Mouse (Mus musculus) midbrain, embryonic 15.5 days (tissue): Measurements from ENCODE around the gene Htra2. TPM values are rescaled to one million over a fixed set of nuclear protein-coding genes. Genes with fewer than 3 reads are reported as not detected.

Source experiments
- ATAC-seq: fragments of 200-750 bp; cut with Nextera tagmentation; replicated peaks from 2 replicates; pipeline ENCODE4 v1.8.0; 2017; ENCODE audit warnings: moderate TSS enrichment
- H3K27ac ChIP-seq: fragments of 300-500 bp; sonication (generic); 2 replicates; pipeline ENCODE4 v1.5.1; 2015; ENCODE audit warnings: mild to moderate bottlenecking, inconsistent platforms
- H3K27me3 ChIP-seq: fragments of 300-500 bp; sonication (generic); replicated peaks from 2 replicates; pipeline ENCODE4 v1.6.1; 2015; ENCODE audit warnings: inconsistent platforms
- H3K36me3 ChIP-seq: fragments of 300-500 bp; sonication (generic); replicated peaks from 2 replicates; pipeline ENCODE4 v1.6.1; 2015; ENCODE audit warnings: inconsistent platforms
- H3K4me1 ChIP-seq: fragments of 300-500 bp; sonication (generic); 2 replicates; pipeline ENCODE4 v1.6.1; 2015; ENCODE audit warnings: inconsistent platforms
- H3K4me2 ChIP-seq: fragments of 300-500 bp; sonication (generic); 2 replicates; pipeline ENCODE4 v1.6.1; 2015; ENCODE audit warnings: inconsistent platforms, mild to moderate bottlenecking, moderate library complexity
- H3K4me3 ChIP-seq: fragments of 300-500 bp; sonication (generic); 2 replicates; pipeline ENCODE4 v1.5.1; 2015; ENCODE audit warnings: mild to moderate bottlenecking, inconsistent platforms
- H3K9ac ChIP-seq: fragments of 300-500 bp; sonication (generic); 2 replicates; pipeline ENCODE4 v1.6.1; 2015; ENCODE audit warnings: mild to moderate bottlenecking, inconsistent platforms
- H3K9me3 ChIP-seq: fragments of 300-500 bp; sonication (generic); 2 replicates; pipeline ENCODE4 v1.6.1; 2016; ENCODE audit warnings: inconsistent platforms
- WGBS: fragments of 180-500 bp; shearing (Covaris S2); methylation state at CpG from one replicate; pipeline ENCODE4 v1.1.7; 2015; ENCODE audit warnings: mixed read lengths; 5-methylcytosine and 5-hydroxymethylcytosine counted together
- microRNA counts: library from miRNA; unstranded; fragments of <30 nt; microRNA quantifications from one replicate; lab custom pipeline; 2016
- microRNA-seq: library from miRNA; unstranded; fragments of <30 nt; microRNA quantifications from one replicate; pipeline ENCODE4, GENCODE M21; 2016
- polyA plus RNA-seq: library from polyadenylated mRNA; unstranded; fragments of >200 nt; fragmentation: Nextera tagmentation; extraction: Ambion mirVana; gene quantifications from 2 replicates; pipeline ENCODE4 v1.2.1, GENCODE M21; 2015

Htra2 gene
- polyA plus RNA-seq, 1 experiment from 2014 or later, result 81.2 TPM

- 80% methylated on average over 7 of the region's 7 CpGs for WGBS
Observed at GRCm38 (mm10) chr6:83010010-83010409, 45.1 kb downstream of the Htra2 start.

DNA sequence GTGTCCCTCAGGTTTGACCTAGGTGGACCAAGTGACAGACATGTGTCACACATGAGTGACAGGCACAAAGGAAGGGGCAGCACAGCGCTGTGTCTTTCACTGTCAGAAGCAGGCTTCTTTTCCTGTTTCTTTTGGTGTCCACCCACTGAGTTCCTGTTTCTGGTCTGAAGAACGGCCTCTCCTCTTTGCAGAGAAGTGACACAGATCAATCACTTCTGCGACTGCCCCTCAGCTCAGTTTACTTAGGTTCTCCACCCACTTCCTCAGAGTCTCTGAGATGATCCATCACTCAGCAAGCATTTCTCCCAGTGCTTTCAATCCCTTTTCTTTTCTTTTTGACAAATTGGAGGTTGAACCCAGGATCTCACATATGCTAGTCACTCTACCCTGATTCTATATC is 46.4 kb downstream of the Htra2 start:
- no peak overlapping the region for H3K9ac ChIP-seq
- no peaks in the 10 kb centered on the region for H3K4me1 ChIP-seq
- WGBS, result 73% methylated on average over 3 of the region's 3 CpGs
- H3K4me3 ChIP-seq, result no peak overlapping the region
- ATAC-seq, result no peak
- no peak overlapping the region for H3K4me2 ChIP-seq
- H3K36me3 ChIP-seq, result no peaks in the 10 kb centered on the region
- H3K27me3 ChIP-seq, result no peaks in the 10 kb centered on the region
- no peak overlapping the region for H3K27ac ChIP-seq
- H3K9me3 ChIP-seq, result no peaks in the 10 kb centered on the region

More at GRCm38 (mm10) chr6:83010010-83010409, 45.1 kb downstream of the Htra2 start:
- H3K9me3 ChIP-seq, result no peaks in the 10 kb centered on the region
- no peak for ATAC-seq
- H3K4me1 ChIP-seq, result no peaks in the 10 kb centered on the region
- H3K9ac ChIP-seq, result no peak overlapping the region
- no peaks in the 10 kb centered on the region for H3K36me3 ChIP-seq
- H3K27me3 ChIP-seq, result no peaks in the 10 kb centered on the region
- no peak overlapping the region for H3K27ac ChIP-seq
- no peak overlapping the region for H3K4me2 ChIP-seq
- H3K4me3 ChIP-seq, result no peak overlapping the region

DNA sequence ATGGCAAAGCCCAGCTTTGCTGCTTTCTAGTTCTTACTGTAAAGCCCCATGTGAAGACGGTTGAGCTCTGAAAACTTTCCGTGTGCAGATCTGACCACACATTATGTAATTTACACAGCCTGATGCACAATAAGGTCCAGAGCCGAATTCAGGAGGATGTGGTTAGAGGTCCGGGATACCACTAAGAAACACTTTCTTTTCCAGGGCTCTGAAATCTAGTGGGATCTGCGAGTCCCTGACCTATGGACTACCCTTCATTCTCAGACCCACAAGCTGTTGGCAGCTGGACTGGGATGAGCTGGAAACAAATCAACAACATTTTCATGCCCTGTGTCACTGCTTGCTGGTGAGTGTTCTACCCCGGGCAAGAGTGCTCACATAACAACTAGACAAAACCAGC is 49.0 kb downstream of the Htra2 start:
- 85% methylated on average over 6 of the region's 6 CpGs for WGBS
- H3K4me2 ChIP-seq, result no peak overlapping the region
- no peaks in the 10 kb centered on the region for H3K36me3 ChIP-seq
- H3K4me3 ChIP-seq, result no peak overlapping the region
- no peaks in the 10 kb centered on the region for H3K27me3 ChIP-seq
- H3K4me1 ChIP-seq, result no peaks in the 10 kb centered on the region
- H3K27ac ChIP-seq, result no peak overlapping the region
- no peak overlapping the region for H3K9ac ChIP-seq
- no peaks in the 10 kb centered on the region for H3K9me3 ChIP-seq
- no peak for ATAC-seq

DNA sequence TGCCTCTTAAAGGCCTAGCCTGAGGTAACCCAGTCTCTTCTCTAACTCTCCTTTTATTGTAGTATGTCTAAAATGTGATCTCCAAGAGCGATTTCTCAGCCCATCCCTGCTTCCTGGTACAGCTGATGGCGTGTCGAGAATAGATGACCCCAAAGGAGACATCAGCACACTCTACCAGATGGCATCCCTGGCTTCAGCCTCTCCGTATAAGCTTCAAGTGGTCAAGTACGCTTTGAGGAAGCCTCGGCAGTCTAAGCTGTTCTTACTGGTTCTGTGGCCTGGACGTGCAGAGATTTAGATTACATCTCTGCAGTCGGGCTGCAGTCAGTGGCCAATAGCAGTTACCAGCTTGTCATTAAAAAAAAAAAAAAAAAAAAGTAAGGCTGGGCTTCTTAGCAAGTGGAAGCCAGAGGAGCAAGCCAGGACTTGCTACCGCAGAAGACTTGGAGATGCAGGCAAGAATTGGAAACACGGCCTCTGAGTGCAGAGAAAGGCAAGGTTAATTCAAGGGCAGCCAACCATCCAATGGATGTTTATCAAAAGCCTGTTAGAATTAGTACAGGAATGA is 49.5 kb downstream of the Htra2 start:
- no peak overlapping the region for H3K4me2 ChIP-seq
- no peak overlapping the region for H3K9ac ChIP-seq
- no peaks in the 10 kb centered on the region for H3K9me3 ChIP-seq
- H3K27me3 ChIP-seq, result no peaks in the 10 kb centered on the region
- H3K4me1 ChIP-seq, result no peaks in the 10 kb centered on the region
- no peaks in the 10 kb centered on the region for H3K36me3 ChIP-seq
- H3K4me3 ChIP-seq, result no peak overlapping the region
- H3K27ac ChIP-seq, result no peak overlapping the region
- no peak for ATAC-seq
- WGBS, result 87% methylated on average over 10 of the region's 10 CpGs

- H3K4me2 ChIP-seq, result no peak overlapping the region
- H3K27me3 ChIP-seq, result no peaks in the 10 kb centered on the region
- H3K4me3 ChIP-seq, result no peak overlapping the region
- ATAC-seq, result no peak
- H3K36me3 ChIP-seq, result no peaks in the 10 kb centered on the region
- no peaks in the 10 kb centered on the region for H3K4me1 ChIP-seq
- no peak overlapping the region for H3K9ac ChIP-seq
- H3K27ac ChIP-seq, result no peak overlapping the region
- 56% methylated on average over 7 of the region's 7 CpGs for WGBS
- H3K9me3 ChIP-seq, result no peaks in the 10 kb centered on the region
Observed at GRCm38 (mm10) chr6:83004872-83005271, 50.2 kb downstream of the Htra2 start.

DNA sequence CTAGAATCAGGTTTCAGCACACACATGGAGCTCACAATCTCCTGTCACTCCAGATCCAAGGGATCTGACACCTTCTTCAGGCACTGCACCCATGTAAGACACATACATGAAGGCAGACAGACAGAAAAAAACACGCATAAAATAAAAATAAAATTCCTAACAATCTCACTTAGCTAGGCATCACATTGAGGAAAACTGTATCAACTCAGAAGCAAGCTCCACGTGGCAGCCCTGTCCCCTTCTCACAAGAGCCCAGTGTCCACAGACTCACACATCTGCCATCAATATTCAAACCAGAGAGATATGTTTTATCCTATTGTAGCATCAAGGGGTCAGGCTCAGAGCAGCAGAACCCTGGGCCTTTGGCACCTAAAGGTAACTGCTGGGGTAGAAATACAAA is 50.8 kb downstream of the Htra2 start:
- no peaks in the 10 kb centered on the region for H3K9me3 ChIP-seq
- H3K4me1 ChIP-seq, result no peaks in the 10 kb centered on the region
- H3K27ac ChIP-seq, result no peak overlapping the region
- no peak overlapping the region for H3K4me2 ChIP-seq
- 85% methylated on average over 2 of the region's 2 CpGs for WGBS
- H3K9ac ChIP-seq, result no peak overlapping the region
- ATAC-seq, result no peak
- no peaks in the 10 kb centered on the region for H3K27me3 ChIP-seq
- no peaks in the 10 kb centered on the region for H3K36me3 ChIP-seq
- no peak overlapping the region for H3K4me3 ChIP-seq

DNA sequence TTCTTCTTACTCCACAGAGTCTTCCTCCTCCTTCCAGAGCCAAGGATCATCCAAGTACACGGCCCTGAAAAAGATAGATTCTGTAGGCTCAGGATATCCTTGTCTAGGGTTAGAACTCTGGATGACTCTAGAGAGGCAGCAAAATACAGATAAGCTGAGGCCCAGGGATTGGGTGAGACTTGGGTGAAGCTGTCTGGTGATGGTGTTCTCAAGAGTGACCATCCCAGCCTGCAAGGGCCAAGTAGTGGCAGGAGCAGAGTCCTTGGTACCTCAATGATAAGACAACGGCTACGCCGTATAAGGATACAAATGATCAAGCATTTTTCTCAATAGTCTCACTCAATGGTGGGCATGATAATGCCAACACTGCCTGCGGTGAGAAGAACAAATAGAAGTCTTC is 51.2 kb downstream of the Htra2 start:
- Histone ChIP-seq H3K9ac (no peak overlapping the region), H3K27me3 (0 out of 2 replicates have a peak, but pooled peaks cover 3% of the 10 kb centered on the region), H3K4me2 (no peak overlapping the region), H3K36me3 (no peaks in the 10 kb centered on the region), H3K4me3 (no peak overlapping the region), H3K27ac (no peak overlapping the region), H3K9me3 (no peaks in the 10 kb centered on the region), H3K4me1 (no peaks in the 10 kb centered on the region)
- 83% methylated on average over 5 of the region's 5 CpGs for WGBS
- ATAC-seq, result no peak

DNA sequence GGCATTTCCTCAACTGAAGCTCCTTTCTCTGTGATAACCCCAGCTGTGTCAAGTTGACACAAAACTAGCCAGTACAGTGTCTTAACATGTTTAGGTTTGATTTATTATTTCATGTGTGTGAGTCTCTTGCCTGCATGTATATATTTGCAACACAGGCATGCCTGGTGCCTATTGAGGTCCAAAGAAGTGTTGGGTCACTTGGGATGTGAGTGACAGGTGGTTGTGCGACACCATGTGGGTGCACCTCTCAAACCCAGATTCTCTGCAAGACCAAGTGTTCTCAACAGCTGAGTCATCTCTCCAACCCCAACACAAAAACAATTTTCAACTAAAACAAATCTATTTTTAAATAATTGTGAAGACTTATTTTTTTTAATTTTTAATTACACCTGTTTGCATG is 52.0 kb downstream of the Htra2 start:
- H3K27me3 ChIP-seq, result 0 out of 2 replicates have a peak, but pooled peaks cover 3% of the 10 kb centered on the region
- H3K4me2 ChIP-seq, result no peak overlapping the region
- no peak for ATAC-seq
- H3K36me3 ChIP-seq, result no peaks in the 10 kb centered on the region
- H3K27ac ChIP-seq, result no peak overlapping the region
- 97% methylated on average over 1 of the region's 1 CpGs for WGBS
- no peaks in the 10 kb centered on the region for H3K9me3 ChIP-seq
- H3K4me1 ChIP-seq, result no peaks in the 10 kb centered on the region
- H3K4me3 ChIP-seq, result no peak overlapping the region
- no peak overlapping the region for H3K9ac ChIP-seq

MicroRNA genes within 50 kb of the gene (microRNA counts, 519-probe panel; counts per million panel counts)
- microRNA mmu-miR-3470a+mmu-miR-3470b (lab: Ali Mortazavi, UCI), result 1,813 counts per million, percentile 12 among the panel's probes with 10 or more counts

Small RNA genes within 50 kb of the gene (microRNA-seq; reads per million reads assigned to microRNA genes)
- gene Mir3470a, result not detected
- not detected for gene Mir7040

Other genes with a start within 250 kb of the Htra2 start
- gene Sema4f, start 115.5 kb downstream of the Htra2 start, polyA plus RNA-seq, result 20.3 and 21.7 TPM in 2 replicates
- gene M1ap, start 108.4 kb downstream of the Htra2 start, polyA plus RNA-seq, result 0.22 TPM in 1 of 2 replicates, not detected in the other
- 2.3 TPM in 2 replicates for gene Dok1, start 21.8 kb downstream of the Htra2 start, polyA plus RNA-seq
- gene Loxl3, start 21.1 kb downstream of the Htra2 start, polyA plus RNA-seq, result 6.8 and 7.6 TPM in 2 replicates
- 182 and 198 TPM in 2 replicates for gene Aup1, start 752 bp downstream of the Htra2 start, polyA plus RNA-seq
- 0.51 and 0.75 TPM in 2 replicates for gene Dqx1, start 2.6 kb upstream of the Htra2 start, polyA plus RNA-seq
- gene Tlx2, start 15.0 kb upstream of the Htra2 start, polyA plus RNA-seq, result not detected in 2 replicates
- gene Pcgf1, start 22.6 kb upstream of the Htra2 start, polyA plus RNA-seq, result 56.3 and 56.8 TPM in 2 replicates
- 0.36 TPM in 1 of 2 replicates, not detected in the other for gene Lbx2, start 31.1 kb upstream of the Htra2 start, polyA plus RNA-seq
- 6.9 and 8.1 TPM in 2 replicates for gene Ccdc142, start 46.3 kb upstream of the Htra2 start, polyA plus RNA-seq
- 7.3 and 7.4 TPM in 2 replicates for gene Gm42688, start 46.3 kb upstream of the Htra2 start, polyA plus RNA-seq
- 102 and 105 TPM in 2 replicates for gene Mrpl53, start 53.8 kb upstream of the Htra2 start, polyA plus RNA-seq
- 24.7 and 27.0 TPM in 2 replicates for gene Mogs, start 60.2 kb upstream of the Htra2 start, polyA plus RNA-seq
- 176 and 196 TPM in 2 replicates for gene Wbp1, start 66.3 kb upstream of the Htra2 start, polyA plus RNA-seq
- gene Ino80b, start 70.2 kb upstream of the Htra2 start, polyA plus RNA-seq, result 13.6 and 15.1 TPM in 2 replicates
- 10.9 and 15.3 TPM in 2 replicates for gene Rtkn, start 80.2 kb upstream of the Htra2 start, polyA plus RNA-seq
- gene Wdr54, start 101.1 kb upstream of the Htra2 start, polyA plus RNA-seq, result 20.8 and 21.6 TPM in 2 replicates
- gene 1700003E16Rik, start 101.1 kb upstream of the Htra2 start, polyA plus RNA-seq, result 9.5 and 12.0 TPM in 2 replicates
- 162 TPM in 2 replicates for gene Dctn1, start 110.6 kb upstream of the Htra2 start, polyA plus RNA-seq
- 0.37 and 0.41 TPM in 2 replicates for gene Slc4a5, start 164.6 kb upstream of the Htra2 start, polyA plus RNA-seq